Mouse (Mus musculus): Measurements from ENCODE around the gene Eml4. TPM values are rescaled to one million over a fixed set of nuclear protein-coding genes. Genes with fewer than 3 reads are reported as not detected.

The Eml4 gene
- polyA plus RNA-seq, 1 experiment from 2014 or later: 13.4 TPM

GRCm38 (mm10) chr17:83453587-83453986 is 102.9 kb downstream of the Eml4 start:
- Histone ChIP-seq H3K4me1 (ENCODE audit: insufficient read depth, low read depth, low read length) (no peaks in the 10 kb centered on the region), H3K4me2 (replicated peaks; ENCODE audit: low read depth, low read length) (no peak overlapping the region), H3K4me3 (ENCODE audit: low read depth, low read length) (no peak overlapping the region), H3K27ac (ENCODE audit: low read length) (no peak overlapping the region), H3K9me3 (ENCODE audit: low read length) (no peaks in the 10 kb centered on the region), H3K36me3 (ENCODE audit: insufficient read depth, low read length) (peaks cover 31% of the 10 kb centered on the region), H3K27me3 (replicated peaks; ENCODE audit: insufficient read depth, low read length) (no peaks in the 10 kb centered on the region), H3K9ac (replicated peaks; ENCODE audit: low read depth) (no peak overlapping the region)
- TF ChIP-seq EP300 (IDR thresholded peaks at IDR 0.05) (no peak), CTCF (IDR thresholded peaks at IDR 0.05) (no peak)
- DNase-seq (ENCODE audit: low spot score) (no peak), ATAC-seq (no peak)
- 85% methylated on average over 5 of the region's 5 CpGs for WGBS

GRCm38 (mm10) chr17:83457271-83457670 is 106.5 kb downstream of the Eml4 start:
- Histone ChIP-seq H3K9me3 (ENCODE audit: low read length) (no peaks in the 10 kb centered on the region), H3K27ac (ENCODE audit: low read length) (no peak overlapping the region), H3K27me3 (replicated peaks; ENCODE audit: insufficient read depth, low read length) (no peaks in the 10 kb centered on the region), H3K4me2 (replicated peaks; ENCODE audit: low read depth, low read length) (no peak overlapping the region), H3K4me1 (ENCODE audit: insufficient read depth, low read depth, low read length) (no peaks in the 10 kb centered on the region), H3K9ac (replicated peaks; ENCODE audit: low read depth) (no peak overlapping the region), H3K4me3 (ENCODE audit: low read depth, low read length) (no peak overlapping the region), H3K36me3 (ENCODE audit: insufficient read depth, low read length) (peaks cover 37% of the 10 kb centered on the region)
- no peak for ATAC-seq
- DNase-seq (ENCODE audit: low spot score): no peak
- TF ChIP-seq EP300 (IDR thresholded peaks at IDR 0.05) (no peak), CTCF (IDR thresholded peaks at IDR 0.05) (no peak)
- 94% methylated on average over 1 of the region's 1 CpGs for WGBS

- Histone ChIP-seq H3K36me3 (ENCODE audit: insufficient read depth, low read length) (peaks cover 22% of the 10 kb centered on the region), H3K9ac (replicated peaks; ENCODE audit: low read depth) (no peak overlapping the region), H3K4me2 (replicated peaks; ENCODE audit: low read depth, low read length) (no peak overlapping the region), H3K9me3 (ENCODE audit: low read length) (no peaks in the 10 kb centered on the region), H3K27ac (ENCODE audit: low read length) (no peak overlapping the region), H3K27me3 (replicated peaks; ENCODE audit: insufficient read depth, low read length) (no peaks in the 10 kb centered on the region), H3K4me3 (ENCODE audit: low read depth, low read length) (no peak overlapping the region), H3K4me1 (ENCODE audit: insufficient read depth, low read depth, low read length) (no peaks in the 10 kb centered on the region)
- DNase-seq (ENCODE audit: low spot score): no peak
- TF ChIP-seq CTCF (IDR thresholded peaks at IDR 0.05): no peak
- WGBS: 86% methylated on average over 5 of the region's 5 CpGs
- no peak for ATAC-seq
Measured at GRCm38 (mm10) chr17:83465969-83466368, 115.2 kb downstream of the Eml4 start.

GRCm38 (mm10) chr17:83466697-83467251 is 116.0 kb downstream of the Eml4 start:
- DNase-seq (ENCODE audit: low spot score) (no peak), ATAC-seq (no peak)
- WGBS: 53% methylated on average over 6 of the region's 6 CpGs
- Histone ChIP-seq H3K9me3 (ENCODE audit: low read length) (no peaks in the 10 kb centered on the region), H3K27me3 (replicated peaks; ENCODE audit: insufficient read depth, low read length) (no peaks in the 10 kb centered on the region), H3K27ac (ENCODE audit: low read length) (no peak overlapping the region), H3K4me2 (replicated peaks; ENCODE audit: low read depth, low read length) (no peak overlapping the region), H3K9ac (replicated peaks; ENCODE audit: low read depth) (no peak overlapping the region), H3K4me3 (ENCODE audit: low read depth, low read length) (no peak overlapping the region), H3K36me3 (ENCODE audit: insufficient read depth, low read length) (peaks cover 18% of the 10 kb centered on the region), H3K4me1 (ENCODE audit: insufficient read depth, low read depth, low read length) (no peaks in the 10 kb centered on the region)
- TF ChIP-seq EP300 (IDR thresholded peaks at IDR 0.05): no peak
- TF ChIP-seq CTCF (IDR thresholded peaks at IDR 0.05): no peak

GRCm38 (mm10) chr17:83469586-83469985 is 118.9 kb downstream of the Eml4 start:
- no peak for DNase-seq (ENCODE audit: low spot score)
- no peak overlapping the region for H3K4me3 ChIP-seq (ENCODE audit: low read depth, low read length)
- peaks cover 20% of the 10 kb centered on the region; the same call in 1 of the 2 replicates for H3K36me3 ChIP-seq (ENCODE audit: insufficient read depth, low read length)
- ATAC-seq: no peak
- no peak overlapping the region for H3K4me2 ChIP-seq (replicated peaks; ENCODE audit: low read depth, low read length)
- WGBS: 98% methylated on average over 2 of the region's 2 CpGs
- H3K27ac ChIP-seq (ENCODE audit: low read length): no peak overlapping the region
- H3K9me3 ChIP-seq (ENCODE audit: low read length): no peaks in the 10 kb centered on the region
- TF ChIP-seq EP300 (IDR thresholded peaks at IDR 0.05) (no peak), CTCF (IDR thresholded peaks at IDR 0.05) (no peak)
- no peaks in the 10 kb centered on the region for H3K27me3 ChIP-seq (replicated peaks; ENCODE audit: insufficient read depth, low read length)
- H3K9ac ChIP-seq (replicated peaks; ENCODE audit: low read depth): no peak overlapping the region
- no peaks in the 10 kb centered on the region for H3K4me1 ChIP-seq (ENCODE audit: insufficient read depth, low read depth, low read length)

- no peak for DNase-seq (ENCODE audit: low spot score)
- no peak overlapping the region for H3K4me3 ChIP-seq (ENCODE audit: low read depth, low read length)
- no peak for TF ChIP-seq CTCF (IDR thresholded peaks at IDR 0.05)
- TF ChIP-seq EP300 (IDR thresholded peaks at IDR 0.05): no peak
- no peak for ATAC-seq
- H3K27ac ChIP-seq (ENCODE audit: low read length): no peak overlapping the region
- WGBS: 94% methylated on average over 12 of the region's 12 CpGs
- no peaks in the 10 kb centered on the region for H3K27me3 ChIP-seq (replicated peaks; ENCODE audit: insufficient read depth, low read length)
- no peak overlapping the region for H3K4me2 ChIP-seq (replicated peaks; ENCODE audit: low read depth, low read length)
- H3K9ac ChIP-seq (replicated peaks; ENCODE audit: low read depth): no peak overlapping the region
- no peaks in the 10 kb centered on the region for H3K4me1 ChIP-seq (ENCODE audit: insufficient read depth, low read depth, low read length)
- no peaks in the 10 kb centered on the region for H3K9me3 ChIP-seq (ENCODE audit: low read length)
- H3K36me3 ChIP-seq (ENCODE audit: insufficient read depth, low read length): peaks cover 24% of the 10 kb centered on the region
Measured at GRCm38 (mm10) chr17:83477089-83477488, 126.4 kb downstream of the Eml4 start.

- H3K27ac ChIP-seq (ENCODE audit: low read length): no peak overlapping the region
- TF ChIP-seq EP300 (IDR thresholded peaks at IDR 0.05): no peak
- TF ChIP-seq CTCF (IDR thresholded peaks at IDR 0.05): no peak
- peaks cover 13% of the 10 kb centered on the region for H3K36me3 ChIP-seq (ENCODE audit: insufficient read depth, low read length)
- ATAC-seq (no peak), DNase-seq (ENCODE audit: low spot score) (no peak)
- 79% methylated on average over 7 of the region's 7 CpGs for WGBS
- no peaks in the 10 kb centered on the region for H3K27me3 ChIP-seq (replicated peaks; ENCODE audit: insufficient read depth, low read length)
- no peak overlapping the region for H3K4me2 ChIP-seq (replicated peaks; ENCODE audit: low read depth, low read length)
- H3K9me3 ChIP-seq (ENCODE audit: low read length): no peaks in the 10 kb centered on the region
- H3K4me1 ChIP-seq (ENCODE audit: insufficient read depth, low read depth, low read length): no peaks in the 10 kb centered on the region
- H3K4me3 ChIP-seq (ENCODE audit: low read depth, low read length): no peak overlapping the region
- no peak overlapping the region for H3K9ac ChIP-seq (replicated peaks; ENCODE audit: low read depth)
Measured at GRCm38 (mm10) chr17:83481551-83481950, 130.8 kb downstream of the Eml4 start.

Measured in lung, postnatal 0 days (tissue).